Mouse (Mus musculus): ENCODE results near the gene Mical3. TPM values are rescaled to one million over a fixed set of nuclear protein-coding genes. Genes with fewer than 3 reads are reported as not detected.

The Mical3 gene
- polyA plus RNA-seq, 1 experiment from 2014 or later = 32.9 TPM

DNA sequence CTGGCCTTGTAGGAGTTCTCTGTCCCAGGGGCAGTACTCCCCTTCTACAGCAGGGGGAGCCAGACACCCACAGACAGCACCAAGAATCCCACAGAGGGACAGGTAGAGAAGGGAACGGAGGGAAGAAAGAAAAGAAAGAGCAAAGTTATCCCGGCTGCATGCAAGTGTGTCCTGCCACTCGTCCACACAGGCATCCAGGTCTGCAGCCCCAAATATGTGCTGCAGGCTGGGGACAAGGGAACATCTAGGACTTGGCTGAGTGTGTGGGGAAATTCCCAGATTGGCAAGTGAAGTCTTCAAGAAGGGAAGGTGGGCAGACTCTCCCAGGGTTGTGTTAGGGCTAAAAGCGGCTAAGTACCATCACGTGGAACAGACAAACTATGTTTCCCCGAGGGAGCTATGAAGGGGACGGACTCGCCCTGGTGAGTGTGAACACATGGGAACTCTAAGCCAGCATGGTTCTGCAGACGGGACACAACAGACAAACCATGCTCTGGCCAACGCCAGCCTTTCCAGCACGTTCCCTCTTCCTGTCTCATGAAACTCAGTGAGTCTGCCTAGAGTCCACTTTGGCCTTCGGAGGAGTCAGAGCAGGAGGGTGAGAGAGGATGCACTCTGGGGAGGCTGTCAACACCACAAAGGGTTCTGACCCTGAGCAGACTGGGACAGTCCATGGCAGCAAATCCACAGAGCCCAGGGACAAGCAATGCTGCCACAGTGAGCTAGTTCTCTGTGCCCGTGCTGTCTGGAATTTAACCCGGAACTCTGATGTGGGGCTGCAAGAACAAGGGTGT is 158.8 kb downstream of the Mical3 start:
- no peaks in the 10 kb centered on the region for H3K9me3 ChIP-seq (ENCODE audit: control insufficient read depth, low read length)
- peak; percentile 74 for ATAC-seq
- H3K27me3 ChIP-seq (replicated peaks; ENCODE audit: control insufficient read depth, insufficient read depth, low read length) = no peaks in the 10 kb centered on the region
- no peak overlapping the region for H3K4me2 ChIP-seq (ENCODE audit: low read length)
- H3K27ac ChIP-seq (ENCODE audit: low read depth, low read length) = no peak overlapping the region
- no peak overlapping the region for H3K9ac ChIP-seq (ENCODE audit: low read depth, low read length)
- H3K36me3 ChIP-seq (ENCODE audit: control insufficient read depth, insufficient read depth, low read length) = peaks cover 21% of the 10 kb centered on the region
- 62% methylated on average over 14 of the region's 14 CpGs for WGBS
- no peaks in the 10 kb centered on the region; the same call in 1 of the 2 replicates for H3K4me1 ChIP-seq (ENCODE audit: control insufficient read depth, insufficient read depth, low read depth, low read length)
- H3K4me3 ChIP-seq (ENCODE audit: low read length) = no peak overlapping the region

DNA sequence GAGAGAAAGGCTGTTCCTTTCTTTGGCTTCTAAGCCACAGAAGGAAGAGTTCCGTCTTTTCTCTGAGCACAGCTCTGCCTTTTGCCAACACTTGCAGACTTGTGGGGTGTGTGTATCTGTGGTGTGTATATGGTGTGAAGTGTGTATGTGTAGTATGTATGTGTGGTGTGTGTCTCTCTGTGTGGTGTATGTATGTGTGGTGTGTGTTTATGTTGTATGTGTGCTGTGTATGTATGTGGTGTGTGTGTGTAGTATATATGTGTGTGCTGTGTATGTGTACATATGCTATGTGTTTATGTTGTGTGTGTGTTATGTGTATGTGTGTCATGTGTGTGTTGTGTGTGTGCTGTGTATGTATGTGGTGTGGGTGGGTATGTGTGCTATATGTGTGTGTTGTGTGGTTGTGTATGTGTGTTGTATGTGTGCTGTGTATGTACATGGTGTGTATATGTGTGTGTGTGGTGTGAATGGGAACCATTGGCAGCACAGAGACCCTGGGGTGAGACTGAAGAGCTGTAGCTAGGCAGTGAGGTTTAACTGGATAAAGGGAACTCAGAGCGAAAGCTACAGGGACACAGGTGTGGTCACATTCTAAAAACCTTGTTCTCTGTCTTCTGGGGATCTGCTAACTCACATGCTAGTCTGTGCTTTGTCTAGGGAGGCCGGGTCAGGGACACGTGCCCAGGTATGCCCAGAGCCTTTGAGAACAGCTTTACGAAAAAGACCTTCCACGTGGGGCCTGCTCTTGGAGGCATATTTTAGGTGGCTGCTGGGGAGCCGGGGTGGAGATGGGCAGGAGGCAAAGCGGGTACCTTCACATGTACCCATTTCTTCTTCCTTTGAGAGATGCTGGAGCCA is 159.6 kb downstream of the Mical3 start:
- no peak overlapping the region for H3K4me3 ChIP-seq (ENCODE audit: low read length)
- no peak overlapping the region for H3K4me2 ChIP-seq (ENCODE audit: low read length)
- H3K9me3 ChIP-seq (ENCODE audit: control insufficient read depth, low read length) = no peaks in the 10 kb centered on the region
- H3K4me1 ChIP-seq (ENCODE audit: control insufficient read depth, insufficient read depth, low read depth, low read length) = no peaks in the 10 kb centered on the region
- H3K27me3 ChIP-seq (replicated peaks; ENCODE audit: control insufficient read depth, insufficient read depth, low read length) = no peaks in the 10 kb centered on the region
- 68% methylated on average over 8 of the region's 8 CpGs for WGBS
- no peak overlapping the region for H3K27ac ChIP-seq (ENCODE audit: low read depth, low read length)
- H3K36me3 ChIP-seq (ENCODE audit: control insufficient read depth, insufficient read depth, low read length) = peaks cover 21% of the 10 kb centered on the region
- peak; percentile 48 for ATAC-seq
- no peak overlapping the region for H3K9ac ChIP-seq (ENCODE audit: low read depth, low read length)

DNA sequence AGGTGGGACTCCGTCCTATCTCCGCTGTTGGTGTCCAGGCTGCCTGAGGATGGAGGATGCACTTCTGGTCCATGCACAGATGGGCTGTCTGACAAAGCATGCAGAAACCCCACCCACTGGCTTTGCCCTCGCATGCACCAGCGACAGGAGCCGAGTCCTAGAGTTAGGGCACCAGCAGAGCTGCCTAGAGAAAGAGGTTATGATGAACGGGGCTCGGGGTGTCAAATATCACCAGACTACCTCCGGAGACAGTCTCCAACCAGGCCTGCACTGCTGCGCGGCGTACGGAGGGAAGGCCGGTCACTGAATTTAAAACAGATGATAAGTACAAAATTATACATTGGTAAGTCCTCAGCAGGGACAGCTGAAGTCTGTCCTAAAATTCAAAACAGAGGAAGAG is 165.0 kb downstream of the Mical3 start:
- ATAC-seq = no peak
- Histone ChIP-seq H3K9me3 (ENCODE audit: control insufficient read depth, low read length) (no peaks in the 10 kb centered on the region), H3K27me3 (replicated peaks; ENCODE audit: control insufficient read depth, insufficient read depth, low read length) (no peaks in the 10 kb centered on the region), H3K36me3 (ENCODE audit: control insufficient read depth, insufficient read depth, low read length) (peaks cover 19% of the 10 kb centered on the region), H3K4me3 (ENCODE audit: low read length) (no peak overlapping the region), H3K4me2 (ENCODE audit: low read length) (no peak overlapping the region), H3K9ac (ENCODE audit: low read depth, low read length) (no peak overlapping the region), H3K4me1 (ENCODE audit: control insufficient read depth, insufficient read depth, low read depth, low read length) (no peaks in the 10 kb centered on the region), H3K27ac (ENCODE audit: low read depth, low read length) (no peak overlapping the region)
- WGBS = 71% methylated on average over 13 of the region's 13 CpGs

DNA sequence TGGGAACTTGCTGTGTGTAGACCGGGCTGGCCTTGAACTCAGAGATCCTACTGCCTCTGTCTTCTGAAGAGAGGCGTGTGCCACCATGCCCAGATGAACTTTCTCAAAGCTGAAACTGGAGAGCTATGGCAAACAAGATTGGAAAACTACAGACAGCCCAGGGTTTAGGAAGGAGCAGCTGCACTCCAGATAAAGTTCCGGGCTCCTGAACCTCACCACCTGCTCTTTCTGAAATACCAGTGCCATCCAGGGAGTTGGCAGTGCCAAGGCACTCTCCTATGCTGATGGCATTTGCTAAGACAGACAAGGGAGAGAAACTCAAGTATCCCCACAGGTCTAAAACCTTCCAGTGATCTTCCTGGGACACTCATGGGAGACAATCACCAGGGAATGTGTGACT is 166.6 kb downstream of the Mical3 start:
- ATAC-seq = no peak
- Histone ChIP-seq H3K4me1 (ENCODE audit: control insufficient read depth, insufficient read depth, low read depth, low read length) (no peaks in the 10 kb centered on the region), H3K4me3 (ENCODE audit: low read length) (no peak overlapping the region), H3K27me3 (replicated peaks; ENCODE audit: control insufficient read depth, insufficient read depth, low read length) (no peaks in the 10 kb centered on the region), H3K36me3 (ENCODE audit: control insufficient read depth, insufficient read depth, low read length) (peaks cover 13% of the 10 kb centered on the region), H3K27ac (ENCODE audit: low read depth, low read length) (no peak overlapping the region), H3K9me3 (ENCODE audit: control insufficient read depth, low read length) (no peaks in the 10 kb centered on the region), H3K9ac (ENCODE audit: low read depth, low read length) (no peak overlapping the region), H3K4me2 (ENCODE audit: low read length) (no peak overlapping the region)
- 89% methylated on average over 3 of the region's 3 CpGs for WGBS

DNA sequence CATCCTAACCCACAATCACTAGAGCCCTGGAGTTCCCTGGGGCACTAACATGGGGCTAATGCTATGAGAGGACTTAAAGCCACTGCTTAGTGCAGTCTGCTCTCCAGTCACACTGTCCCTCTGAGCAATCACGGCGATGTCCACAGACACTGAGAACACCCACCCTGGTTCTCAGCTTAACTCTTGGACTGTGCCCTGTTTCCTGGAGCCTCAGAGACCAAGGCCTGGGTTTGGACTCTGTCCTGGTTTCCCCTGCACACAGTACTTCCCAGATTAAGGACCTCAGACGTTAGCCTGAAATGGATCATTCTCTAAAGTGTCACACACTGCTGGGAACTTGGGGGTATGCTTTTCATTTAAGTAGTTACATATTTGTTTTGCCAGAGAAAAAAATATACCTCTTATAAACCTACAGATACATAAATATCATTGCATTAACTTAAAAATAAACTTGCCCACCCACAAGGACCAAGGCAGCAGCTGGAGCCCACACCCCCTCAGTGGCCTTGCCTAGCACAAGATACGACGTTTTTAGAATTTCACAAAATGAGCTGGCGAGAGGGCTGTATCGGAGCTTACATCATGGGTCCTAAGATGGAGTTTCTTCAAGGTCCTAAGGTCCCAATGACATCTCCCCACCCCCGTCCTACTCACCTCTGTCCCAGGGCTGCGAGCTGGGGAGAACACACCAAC is 170.3 kb downstream of the Mical3 start:
- no peaks in the 10 kb centered on the region for H3K9me3 ChIP-seq (ENCODE audit: control insufficient read depth, low read length)
- H3K36me3 ChIP-seq (ENCODE audit: control insufficient read depth, insufficient read depth, low read length) = peaks cover 33% of the 10 kb centered on the region
- 88% methylated on average over 9 of the region's 9 CpGs for WGBS

DNA sequence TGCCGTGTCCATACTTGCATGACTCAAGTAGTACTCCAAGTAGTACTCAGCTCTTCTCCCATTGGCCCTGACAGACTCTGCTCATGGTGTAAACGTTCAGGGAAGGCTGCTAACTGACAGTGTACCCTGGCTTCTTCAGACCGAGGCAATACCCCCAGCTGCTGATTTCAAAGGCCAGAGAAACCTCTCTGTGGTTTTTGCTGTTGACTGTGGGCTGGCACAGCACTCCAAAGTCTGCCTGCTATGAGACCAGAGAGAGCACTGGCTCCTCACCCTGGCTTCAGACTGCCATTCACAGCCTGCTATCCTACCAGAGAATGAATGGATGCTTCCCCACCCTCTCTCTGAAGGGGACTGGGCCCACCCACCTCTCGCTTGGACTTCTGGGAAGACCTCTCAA is 173.5 kb downstream of the Mical3 start:
- Histone ChIP-seq H3K36me3 (ENCODE audit: control insufficient read depth, insufficient read depth, low read length) (peaks cover 33% of the 10 kb centered on the region), H3K27me3 (replicated peaks; ENCODE audit: control insufficient read depth, insufficient read depth, low read length) (no peaks in the 10 kb centered on the region), H3K4me1 (ENCODE audit: control insufficient read depth, insufficient read depth, low read depth, low read length) (no peaks in the 10 kb centered on the region), H3K9ac (ENCODE audit: low read depth, low read length) (no peak overlapping the region), H3K9me3 (ENCODE audit: control insufficient read depth, low read length) (no peaks in the 10 kb centered on the region), H3K4me3 (ENCODE audit: low read length) (no peak overlapping the region), H3K4me2 (ENCODE audit: low read length) (no peak overlapping the region), H3K27ac (ENCODE audit: low read depth, low read length) (no peak overlapping the region)
- ATAC-seq = no peak
- WGBS = 90% methylated on average over 4 of the region's 4 CpGs

More for the DNA sequence above, 170.3 kb downstream of the Mical3 start:
- no peak for ATAC-seq
- Histone ChIP-seq H3K9ac (ENCODE audit: low read depth, low read length) (no peak overlapping the region), H3K27me3 (replicated peaks; ENCODE audit: control insufficient read depth, insufficient read depth, low read length) (no peaks in the 10 kb centered on the region), H3K4me3 (ENCODE audit: low read length) (no peak overlapping the region), H3K27ac (ENCODE audit: low read depth, low read length) (no peak overlapping the region), H3K4me1 (ENCODE audit: control insufficient read depth, insufficient read depth, low read depth, low read length) (no peaks in the 10 kb centered on the region), H3K4me2 (ENCODE audit: low read length) (no peak overlapping the region)

DNA sequence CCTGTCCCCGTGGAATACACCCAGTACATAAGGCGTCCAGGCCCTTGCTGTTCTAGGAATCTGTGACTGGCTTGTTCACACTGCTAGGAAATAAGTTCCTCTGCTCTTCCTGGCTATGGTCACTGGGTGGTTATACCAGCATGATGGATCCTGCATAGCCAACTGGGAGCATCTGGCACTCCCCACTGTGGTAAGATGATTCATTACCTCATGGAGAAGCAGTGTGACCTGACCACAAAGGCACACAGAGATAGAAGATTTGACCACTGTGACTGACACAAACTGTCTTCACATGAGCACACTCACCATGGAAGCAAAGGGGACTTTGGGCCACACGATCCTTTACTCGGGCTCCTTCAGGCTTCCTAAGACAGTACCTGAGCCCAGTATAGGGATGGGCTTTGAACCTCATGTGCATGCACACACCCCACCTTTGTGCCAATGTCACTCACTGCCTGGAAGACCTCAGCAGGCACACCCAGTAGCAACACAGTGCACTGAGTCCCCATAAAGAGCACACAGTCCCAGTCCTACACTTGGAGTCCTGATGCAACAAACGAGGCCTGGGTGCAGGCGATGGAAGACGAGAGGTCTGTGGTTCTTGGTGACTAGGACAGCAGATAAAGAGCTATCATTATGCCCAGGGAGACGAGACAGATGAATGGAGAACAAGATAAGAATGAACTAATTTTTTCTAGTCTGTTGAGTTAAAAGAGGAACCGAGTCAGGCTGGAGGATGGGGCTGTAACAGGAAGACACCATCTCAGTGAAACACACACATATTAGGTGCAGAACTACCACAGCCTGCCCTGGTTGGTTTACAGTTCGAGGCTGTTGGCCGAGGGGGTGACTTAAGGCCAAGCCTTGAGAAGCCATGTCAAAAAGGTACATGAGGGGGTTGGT is 174.3 kb downstream of the Mical3 start:
- H3K4me2 ChIP-seq (ENCODE audit: low read length) = no peak overlapping the region
- 86% methylated on average over 11 of the region's 11 CpGs for WGBS
- H3K9me3 ChIP-seq (ENCODE audit: control insufficient read depth, low read length) = no peaks in the 10 kb centered on the region
- peaks cover 36% of the 10 kb centered on the region for H3K36me3 ChIP-seq (ENCODE audit: control insufficient read depth, insufficient read depth, low read length)
- ATAC-seq = no peak
- no peaks in the 10 kb centered on the region for H3K27me3 ChIP-seq (replicated peaks; ENCODE audit: control insufficient read depth, insufficient read depth, low read length)
- no peak overlapping the region for H3K4me3 ChIP-seq (ENCODE audit: low read length)
- no peaks in the 10 kb centered on the region for H3K4me1 ChIP-seq (ENCODE audit: control insufficient read depth, insufficient read depth, low read depth, low read length)
- no peak overlapping the region for H3K27ac ChIP-seq (ENCODE audit: low read depth, low read length)
- H3K9ac ChIP-seq (ENCODE audit: low read depth, low read length) = no peak overlapping the region

DNA sequence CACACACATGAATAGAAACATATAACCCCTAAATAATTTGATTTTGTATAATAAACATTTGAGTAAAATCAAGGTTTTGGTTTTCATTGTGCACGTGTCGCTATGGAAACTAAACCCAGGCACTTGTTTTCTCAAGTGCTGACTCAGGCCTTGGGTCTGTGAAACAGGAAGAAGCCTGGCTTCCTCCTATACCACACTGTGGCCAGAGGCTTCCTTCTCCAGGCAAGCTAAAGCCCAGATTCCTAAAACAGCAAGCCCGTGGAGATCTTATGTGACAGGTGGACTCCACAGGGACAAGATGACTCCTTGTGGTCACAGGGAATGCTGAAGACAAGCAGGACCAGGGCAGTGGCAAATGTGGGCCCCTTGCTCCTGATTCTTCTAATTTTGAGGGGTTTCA is 175.6 kb downstream of the Mical3 start:
- H3K9ac ChIP-seq (ENCODE audit: low read depth, low read length) = no peak overlapping the region; the same call in 1 of the 2 replicates
- H3K27me3 ChIP-seq (replicated peaks; ENCODE audit: control insufficient read depth, insufficient read depth, low read length) = no peaks in the 10 kb centered on the region
- no peak for ATAC-seq
- no peak overlapping the region for H3K27ac ChIP-seq (ENCODE audit: low read depth, low read length)
- H3K4me1 ChIP-seq (ENCODE audit: control insufficient read depth, insufficient read depth, low read depth, low read length) = no peaks in the 10 kb centered on the region
- H3K9me3 ChIP-seq (ENCODE audit: control insufficient read depth, low read length) = no peaks in the 10 kb centered on the region
- no peak overlapping the region for H3K4me3 ChIP-seq (ENCODE audit: low read length)
- 86% methylated on average over 3 of the region's 3 CpGs for WGBS
- no peak overlapping the region for H3K4me2 ChIP-seq (ENCODE audit: low read length)
- H3K36me3 ChIP-seq (ENCODE audit: control insufficient read depth, insufficient read depth, low read length) = peaks cover 38% of the 10 kb centered on the region

All from hindbrain, embryonic 16.5 days (tissue).